Mouse (Mus musculus) cortical plate, adult 2 months (tissue): ENCODE data around the gene Ahdc1.

Source experiments
- CTCF ChIP-seq: fragments of 200-500 bp; IDR thresholded peaks from 2 replicates; pipeline ENCODE4 v1.5.1; 2011; ENCODE audit warnings: mild to moderate bottlenecking, control low read depth, low read length; ENCODE audit not compliant: insufficient read depth; ENCODE audit errors: extremely low read depth
- POLR2A ChIP-seq: fragments of 200-500 bp; IDR thresholded peaks from 2 replicates; pipeline ENCODE4 v1.6.1; 2011; ENCODE audit warnings: mild to moderate bottlenecking, low read length, control low read depth; ENCODE audit not compliant: insufficient read depth; ENCODE audit errors: extremely low read depth

DNA sequence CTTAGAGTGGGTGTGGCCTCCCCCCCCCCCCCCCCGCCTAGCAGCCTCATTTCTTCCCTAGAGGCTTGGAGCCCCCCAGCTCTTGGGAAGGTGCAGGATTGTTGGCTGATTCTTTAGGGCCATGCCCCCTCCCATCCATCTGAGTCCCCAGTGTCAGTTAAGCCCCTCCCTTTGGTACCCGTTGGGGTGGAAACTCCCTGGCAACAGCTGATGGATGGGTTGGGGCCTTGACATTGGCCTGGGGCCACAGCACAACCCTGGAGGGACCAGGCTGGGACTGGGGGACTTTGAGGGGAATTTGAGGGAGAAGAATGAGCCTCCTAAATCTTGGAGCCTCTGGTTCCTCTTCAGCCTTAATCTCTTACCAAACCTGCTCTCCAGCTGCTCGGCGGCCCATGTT, 13.3 kb downstream of the Ahdc1 start:
- TF ChIP-seq CTCF (no peak), POLR2A (no peak)
